Mouse (Mus musculus): ENCODE measurements around the gene Mlycd. TPM values are rescaled to one million over a fixed set of nuclear protein-coding genes. Genes with fewer than 3 reads are reported as not detected.

Mlycd gene
- polyA plus RNA-seq, 1 experiment from 2014 or later: 11.5 TPM

DNA sequence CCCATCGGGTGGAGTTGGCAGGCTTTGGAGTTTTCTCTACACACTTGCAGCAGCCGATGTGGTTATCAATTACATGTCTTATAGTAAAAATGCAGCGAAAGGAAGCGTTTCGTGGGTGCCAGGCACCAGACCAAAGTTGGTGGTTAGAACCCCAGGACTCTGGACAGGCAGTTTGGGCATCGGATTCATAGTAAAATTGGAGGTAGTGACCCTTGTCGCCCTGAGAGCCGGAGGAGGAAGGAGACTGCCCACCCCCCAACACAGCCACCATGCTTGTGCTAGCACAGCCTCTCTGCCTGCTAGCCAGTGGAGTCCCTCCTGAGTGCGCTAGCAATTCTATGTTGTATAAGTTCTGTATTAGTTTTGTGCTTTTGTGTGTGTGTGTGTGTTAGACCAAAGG lies 3.9 kb downstream of the Mlycd start:
- Histone ChIP-seq H3K4me2 (ENCODE audit: low read depth) (no peak overlapping the region), H3K4me3 (ENCODE audit: low read depth, low read length) (no peak overlapping the region), H3K27me3 (ENCODE audit: control insufficient read depth, insufficient read depth, low read length) (no peaks in the 10 kb centered on the region), H3K36me3 (ENCODE audit: control insufficient read depth, insufficient read depth, low read length) (no peaks in the 10 kb centered on the region; the same call in 1 of the 2 replicates), H3K9me3 (ENCODE audit: control insufficient read depth, low read length) (no peaks in the 10 kb centered on the region), H3K27ac (ENCODE audit: low read depth, low read length) (no peak overlapping the region), H3K9ac (ENCODE audit: low read length) (no peak overlapping the region), H3K4me1 (ENCODE audit: control insufficient read depth, insufficient read depth, low read length) (peaks cover 4% of the 10 kb centered on the region)
- 86% methylated on average over 9 of the region's 9 CpGs for WGBS
- DNase-seq (ENCODE audit: low spot score) (no peak), ATAC-seq (ENCODE audit: insufficient read depth, low FRiP score, low TSS enrichment) (no peak)

DNA sequence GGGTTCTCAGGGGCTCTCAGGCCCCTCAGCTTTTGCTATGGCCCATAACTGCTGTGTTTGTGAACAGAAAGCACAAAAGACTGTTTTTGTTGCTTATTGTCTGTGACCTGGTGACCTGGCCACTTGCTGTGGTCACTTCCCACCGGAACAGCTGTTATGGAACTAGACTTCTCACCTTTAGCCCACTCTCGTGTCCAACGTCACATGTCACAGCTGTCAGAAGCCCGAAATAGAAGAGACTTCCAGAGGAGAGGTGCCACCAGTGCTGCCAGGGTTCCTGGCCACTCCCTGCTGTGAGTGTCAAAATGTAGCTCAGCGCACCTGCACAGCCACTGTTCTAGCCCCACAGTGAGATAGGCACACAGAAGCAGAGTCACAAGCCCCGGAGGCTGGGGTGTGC lies 4.6 kb downstream of the Mlycd start:
- Histone ChIP-seq H3K36me3 (ENCODE audit: control insufficient read depth, insufficient read depth, low read length) (no peaks in the 10 kb centered on the region; the same call in 1 of the 2 replicates), H3K9ac (ENCODE audit: low read length) (no peak overlapping the region), H3K27ac (ENCODE audit: low read depth, low read length) (no peak overlapping the region), H3K4me1 (ENCODE audit: control insufficient read depth, insufficient read depth, low read length) (peaks cover 4% of the 10 kb centered on the region), H3K4me2 (ENCODE audit: low read depth) (no peak overlapping the region), H3K4me3 (ENCODE audit: low read depth, low read length) (no peak overlapping the region), H3K9me3 (ENCODE audit: control insufficient read depth, low read length) (no peaks in the 10 kb centered on the region), H3K27me3 (ENCODE audit: control insufficient read depth, insufficient read depth, low read length) (no peaks in the 10 kb centered on the region)
- ATAC-seq (ENCODE audit: insufficient read depth, low FRiP score, low TSS enrichment) (no peak), DNase-seq (ENCODE audit: low spot score) (no peak)
- 67% methylated on average over 6 of the region's 6 CpGs for WGBS

DNA sequence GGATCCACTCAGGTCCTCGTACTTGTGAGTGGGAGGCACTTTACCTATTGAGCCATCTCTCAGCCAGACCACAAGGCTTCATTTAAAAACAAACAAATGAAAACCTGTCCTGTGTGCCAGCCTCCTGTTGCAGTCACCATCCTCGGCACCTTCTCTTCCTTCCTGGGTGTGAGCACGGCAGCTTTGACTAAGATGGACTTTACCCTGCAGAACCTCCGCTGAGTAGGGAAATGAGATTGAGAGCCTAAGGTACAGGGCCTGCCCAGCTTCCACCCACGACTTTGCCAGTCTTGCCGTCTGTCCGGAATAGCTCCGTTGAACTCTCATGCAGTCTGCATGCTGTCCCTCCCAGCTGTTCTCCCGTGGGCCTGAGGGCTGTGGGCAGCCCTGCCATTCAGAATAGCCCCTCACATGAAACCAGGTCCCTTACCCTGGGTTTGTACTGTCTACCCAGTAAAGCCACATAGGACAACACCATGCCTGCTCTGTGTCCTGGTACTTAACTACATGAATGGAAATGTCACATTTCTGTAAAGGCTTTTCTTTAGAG lies 5.5 kb downstream of the Mlycd start:
- Histone ChIP-seq H3K4me2 (ENCODE audit: low read depth) (no peak overlapping the region), H3K4me1 (ENCODE audit: control insufficient read depth, insufficient read depth, low read length) (peaks cover 4% of the 10 kb centered on the region), H3K4me3 (ENCODE audit: low read depth, low read length) (no peak overlapping the region), H3K27me3 (ENCODE audit: control insufficient read depth, insufficient read depth, low read length) (no peaks in the 10 kb centered on the region), H3K27ac (ENCODE audit: low read depth, low read length) (no peak overlapping the region), H3K36me3 (ENCODE audit: control insufficient read depth, insufficient read depth, low read length) (no peaks in the 10 kb centered on the region; the same call in 1 of the 2 replicates), H3K9me3 (ENCODE audit: control insufficient read depth, low read length) (no peaks in the 10 kb centered on the region), H3K9ac (ENCODE audit: low read length) (no peak overlapping the region)
- ATAC-seq (ENCODE audit: insufficient read depth, low FRiP score, low TSS enrichment) (no peak), DNase-seq (ENCODE audit: low spot score) (no peak)
- WGBS: 84% methylated on average over 9 of the region's 9 CpGs

DNA sequence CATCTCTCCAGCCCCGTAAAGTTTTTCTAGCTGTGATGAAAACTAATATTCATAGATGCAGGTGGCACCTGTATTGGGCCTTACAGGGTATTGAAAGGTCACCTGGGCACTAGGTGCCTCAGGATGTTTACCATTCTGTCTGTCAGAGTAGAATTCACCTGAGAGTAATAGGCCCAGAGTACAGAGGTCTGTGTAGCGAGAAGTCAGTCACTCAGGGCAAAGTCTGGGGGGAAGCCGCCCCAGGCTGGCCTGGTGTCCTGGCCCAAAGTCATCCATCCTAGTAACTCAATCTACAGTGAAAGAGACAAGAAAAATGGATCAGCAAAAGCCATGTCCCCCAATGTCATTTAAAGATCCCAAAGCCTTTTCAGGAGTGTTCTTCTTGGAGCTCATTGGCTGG lies 6.2 kb downstream of the Mlycd start:
- H3K4me1 ChIP-seq (ENCODE audit: control insufficient read depth, insufficient read depth, low read length): no peaks in the 10 kb centered on the region; the same call in 1 of the 2 replicates
- ATAC-seq (ENCODE audit: insufficient read depth, low FRiP score, low TSS enrichment) (no peak), DNase-seq (ENCODE audit: low spot score) (no peak)
- no peak overlapping the region for H3K27ac ChIP-seq (ENCODE audit: low read depth, low read length)
- no peak overlapping the region for H3K4me2 ChIP-seq (ENCODE audit: low read depth)
- H3K27me3 ChIP-seq (ENCODE audit: control insufficient read depth, insufficient read depth, low read length): no peaks in the 10 kb centered on the region
- H3K9me3 ChIP-seq (ENCODE audit: control insufficient read depth, low read length): no peaks in the 10 kb centered on the region
- no peak overlapping the region for H3K4me3 ChIP-seq (ENCODE audit: low read depth, low read length)
- no peaks in the 10 kb centered on the region; the same call in 1 of the 2 replicates for H3K36me3 ChIP-seq (ENCODE audit: control insufficient read depth, insufficient read depth, low read length)
- 83% methylated on average over 3 of the region's 3 CpGs for WGBS
- H3K9ac ChIP-seq (ENCODE audit: low read length): no peak overlapping the region

DNA sequence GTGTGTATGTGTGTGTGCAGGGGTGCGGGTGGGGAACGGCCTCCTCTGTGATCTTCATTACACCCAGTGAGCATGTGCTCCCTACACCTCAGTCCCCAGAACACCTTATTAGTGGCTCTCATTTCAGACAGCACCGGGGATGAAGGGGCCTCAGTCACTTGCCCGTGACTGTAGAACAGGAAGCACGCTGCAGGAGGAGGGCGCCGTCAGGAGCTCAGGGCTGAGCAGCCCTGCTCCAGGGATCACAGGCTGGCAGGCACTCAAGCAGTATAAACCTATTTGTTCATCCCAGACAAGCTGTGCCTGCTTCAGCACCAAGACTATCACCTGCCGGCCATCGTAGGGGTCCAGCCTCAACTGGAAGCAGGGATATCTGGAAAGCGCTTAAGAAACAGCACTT lies 9.2 kb downstream of the Mlycd start:
- Histone ChIP-seq H3K4me2 (ENCODE audit: low read depth) (no peak overlapping the region), H3K4me1 (ENCODE audit: control insufficient read depth, insufficient read depth, low read length) (no peaks in the 10 kb centered on the region), H3K4me3 (ENCODE audit: low read depth, low read length) (no peak overlapping the region), H3K36me3 (ENCODE audit: control insufficient read depth, insufficient read depth, low read length) (no peaks in the 10 kb centered on the region; the same call in 1 of the 2 replicates), H3K9ac (ENCODE audit: low read length) (no peak overlapping the region), H3K27ac (ENCODE audit: low read depth, low read length) (no peak overlapping the region), H3K9me3 (ENCODE audit: control insufficient read depth, low read length) (no peaks in the 10 kb centered on the region), H3K27me3 (ENCODE audit: control insufficient read depth, insufficient read depth, low read length) (no peaks in the 10 kb centered on the region)
- DNase-seq (ENCODE audit: low spot score) (no peak), ATAC-seq (ENCODE audit: insufficient read depth, low FRiP score, low TSS enrichment) (no peak)
- WGBS: 75% methylated on average over 10 of the region's 10 CpGs

DNA sequence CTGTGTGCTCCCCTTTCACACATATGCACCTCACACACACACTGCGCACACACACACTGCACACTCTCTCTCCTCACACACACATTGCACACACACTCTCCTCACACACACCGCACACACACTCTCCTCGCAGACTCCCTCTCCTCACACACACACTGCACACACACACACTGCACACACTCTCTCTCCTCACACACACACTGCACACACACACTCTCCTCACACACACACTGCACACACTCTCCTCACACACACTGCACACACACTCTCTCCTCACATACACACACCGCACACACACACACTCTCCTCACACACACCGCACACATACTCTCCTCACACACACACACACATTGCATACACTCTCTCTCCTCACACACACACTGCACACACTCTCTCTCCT lies 10.0 kb downstream of the Mlycd start:
- no peak for DNase-seq (ENCODE audit: low spot score)
- no peak for ATAC-seq (ENCODE audit: insufficient read depth, low FRiP score, low TSS enrichment)
- H3K4me3 ChIP-seq (ENCODE audit: low read depth, low read length): no peak overlapping the region
- WGBS: 97% methylated on average over 5 of the region's 5 CpGs
- no peaks in the 10 kb centered on the region for H3K27me3 ChIP-seq (ENCODE audit: control insufficient read depth, insufficient read depth, low read length)
- H3K4me1 ChIP-seq (ENCODE audit: control insufficient read depth, insufficient read depth, low read length): no peaks in the 10 kb centered on the region
- H3K9ac ChIP-seq (ENCODE audit: low read length): no peak overlapping the region
- no peak overlapping the region for H3K4me2 ChIP-seq (ENCODE audit: low read depth)
- no peaks in the 10 kb centered on the region; the same call in 1 of the 2 replicates for H3K36me3 ChIP-seq (ENCODE audit: control insufficient read depth, insufficient read depth, low read length)
- no peaks in the 10 kb centered on the region for H3K9me3 ChIP-seq (ENCODE audit: control insufficient read depth, low read length)
- no peak overlapping the region for H3K27ac ChIP-seq (ENCODE audit: low read depth, low read length)

DNA sequence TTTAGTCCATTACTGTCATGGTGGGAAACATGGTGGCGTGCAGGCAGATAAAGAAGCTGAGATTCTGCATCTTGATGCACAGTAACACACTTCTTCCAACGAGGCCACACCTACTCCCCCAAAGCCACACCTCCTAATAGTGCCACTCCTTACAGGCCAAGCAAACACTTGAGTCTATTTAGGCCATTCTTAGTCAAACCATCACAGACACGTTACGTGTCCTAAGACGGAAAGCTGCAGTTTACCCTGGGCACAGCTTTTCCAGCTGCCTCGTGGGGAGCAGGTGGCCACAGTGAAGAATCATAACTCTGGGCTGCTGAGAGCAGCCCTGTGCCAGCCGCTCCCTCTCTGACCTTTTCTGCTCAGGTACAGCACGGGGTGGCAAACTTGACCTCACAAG lies 13.6 kb downstream of the Mlycd start:
- no peak overlapping the region for H3K4me3 ChIP-seq (ENCODE audit: low read depth, low read length)
- no peaks in the 10 kb centered on the region for H3K36me3 ChIP-seq (ENCODE audit: control insufficient read depth, insufficient read depth, low read length)
- H3K4me1 ChIP-seq (ENCODE audit: control insufficient read depth, insufficient read depth, low read length): peaks cover 4% of the 10 kb centered on the region; the same call in 1 of the 2 replicates
- 86% methylated on average over 8 of the region's 8 CpGs for WGBS
- H3K4me2 ChIP-seq (ENCODE audit: low read depth): no peak overlapping the region
- no peak overlapping the region for H3K9ac ChIP-seq (ENCODE audit: low read length)
- H3K9me3 ChIP-seq (ENCODE audit: control insufficient read depth, low read length): no peaks in the 10 kb centered on the region
- no peaks in the 10 kb centered on the region for H3K27me3 ChIP-seq (ENCODE audit: control insufficient read depth, insufficient read depth, low read length)
- H3K27ac ChIP-seq (ENCODE audit: low read depth, low read length): no peak overlapping the region
- ATAC-seq (ENCODE audit: insufficient read depth, low FRiP score, low TSS enrichment) (no peak), DNase-seq (ENCODE audit: low spot score) (no peak)

DNA sequence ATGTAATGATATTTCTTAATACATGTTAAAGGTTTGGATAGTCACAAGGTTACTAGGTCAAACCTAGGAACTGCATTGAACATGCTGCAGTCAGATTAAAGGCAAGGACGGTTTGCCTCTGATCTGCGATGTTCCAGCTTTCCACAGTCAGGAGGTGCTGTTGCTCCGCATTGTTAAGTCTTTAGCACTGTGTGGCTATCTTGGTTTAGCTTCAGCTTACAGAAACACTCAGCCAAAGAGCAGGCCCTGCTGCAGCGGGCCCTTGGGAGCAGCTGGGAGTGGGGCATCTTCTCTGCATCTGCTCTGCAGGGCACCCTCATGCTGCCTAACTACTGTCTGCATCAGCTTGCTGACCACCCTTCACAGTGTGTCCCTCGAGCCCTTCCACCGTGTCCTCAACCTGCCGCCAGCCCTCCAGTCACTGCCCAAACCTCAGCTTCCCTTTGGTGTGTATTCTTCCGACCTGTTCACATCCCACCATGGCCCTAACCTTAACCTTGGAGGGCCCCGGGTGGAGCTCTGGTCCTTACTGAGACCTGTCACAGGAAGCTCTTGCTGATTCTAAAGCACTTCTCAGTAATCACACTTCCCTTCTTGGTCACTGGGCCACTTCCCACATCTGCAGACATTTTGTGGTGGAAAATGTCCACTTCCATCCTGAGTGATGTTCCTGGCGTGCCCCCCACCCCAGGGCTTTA lies 17.5 kb downstream of the Mlycd start:
- Histone ChIP-seq H3K4me3 (ENCODE audit: low read depth, low read length) (no peak overlapping the region), H3K9me3 (ENCODE audit: control insufficient read depth, low read length) (no peaks in the 10 kb centered on the region), H3K27me3 (ENCODE audit: control insufficient read depth, insufficient read depth, low read length) (no peaks in the 10 kb centered on the region), H3K36me3 (ENCODE audit: control insufficient read depth, insufficient read depth, low read length) (no peaks in the 10 kb centered on the region), H3K4me2 (ENCODE audit: low read depth) (no peak overlapping the region), H3K27ac (ENCODE audit: low read depth, low read length) (no peak overlapping the region), H3K9ac (ENCODE audit: low read length) (no peak overlapping the region; the same call in 1 of the 2 replicates), H3K4me1 (ENCODE audit: control insufficient read depth, insufficient read depth, low read length) (peaks cover 4% of the 10 kb centered on the region; the same call in 1 of the 2 replicates)
- no peak for ATAC-seq (ENCODE audit: insufficient read depth, low FRiP score, low TSS enrichment)
- DNase-seq (ENCODE audit: low spot score): no peak
- WGBS: 59% methylated on average over 10 of the region's 10 CpGs
